Mouse (Mus musculus) lung, embryonic 15.5 days (tissue): ENCODE results near the gene Atad2b. TPM values are rescaled to one million over a fixed set of nuclear protein-coding genes. Genes with fewer than 3 reads are reported as not detected.

Experiments used
- ATAC-seq: fragments of 200-750 bp; cut with Nextera tagmentation; 2 replicates; pipeline ENCODE4 v1.8.0; 2017; ENCODE audit warnings: moderate number of reproducible peaks, borderline replicate concordance; ENCODE audit not compliant: low FRiP score, low TSS enrichment; ENCODE audit errors: extremely low read depth
- H3K27ac ChIP-seq: fragments of 300-500 bp; sonication (generic); 2 replicates; pipeline ENCODE4 v1.5.1; 2015; ENCODE audit warnings: moderate library complexity, mild to moderate bottlenecking, inconsistent platforms
- H3K27me3 ChIP-seq: fragments of 300-500 bp; sonication (generic); 2 replicates; pipeline ENCODE4 v1.6.1; 2015; ENCODE audit warnings: inconsistent platforms
- H3K36me3 ChIP-seq: fragments of 300-500 bp; sonication (generic); 2 replicates; pipeline ENCODE4 v1.6.1; 2015; ENCODE audit warnings: inconsistent platforms
- H3K4me1 ChIP-seq: fragments of 300-500 bp; sonication (generic); 2 replicates; pipeline ENCODE4 v1.6.1; 2015; ENCODE audit warnings: inconsistent platforms
- H3K4me2 ChIP-seq: fragments of 300-500 bp; sonication (generic); 2 replicates; pipeline ENCODE4 v1.6.1; 2015; ENCODE audit warnings: inconsistent platforms, mild to moderate bottlenecking, moderate library complexity
- H3K4me3 ChIP-seq: fragments of 300-500 bp; sonication (generic); 2 replicates; pipeline ENCODE4 v1.5.1; 2015; ENCODE audit warnings: mild to moderate bottlenecking, inconsistent platforms
- H3K9ac ChIP-seq: fragments of 300-500 bp; sonication (generic); 2 replicates; pipeline ENCODE4 v1.6.1; 2015; ENCODE audit warnings: inconsistent platforms
- H3K9me3 ChIP-seq: fragments of 300-500 bp; sonication (generic); 2 replicates; pipeline ENCODE4 v1.6.1; 2016; ENCODE audit warnings: inconsistent platforms
- WGBS: fragments of 180-500 bp; shearing (Covaris S2); methylation state at CpG from one replicate; pipeline ENCODE4 v1.1.7; 2015; 5-methylcytosine and 5-hydroxymethylcytosine counted together
- polyA plus RNA-seq: library from polyadenylated mRNA; unstranded; fragments of >200 nt; fragmentation: Nextera tagmentation; extraction: Ambion mirVana; gene quantifications from 2 replicates; pipeline ENCODE4 v1.2.1, GENCODE M21; 2015

Atad2b gene
- polyA plus RNA-seq, 1 experiment from 2014 or later, result 9.5 TPM

- no peak overlapping the region for H3K4me3 ChIP-seq
- H3K36me3 ChIP-seq, result no peaks in the 10 kb centered on the region
- no peak overlapping the region for H3K9ac ChIP-seq
- peaks cover 13% of the 10 kb centered on the region for H3K4me1 ChIP-seq
- H3K27ac ChIP-seq, result no peak overlapping the region
- no peaks in the 10 kb centered on the region for H3K9me3 ChIP-seq
- H3K27me3 ChIP-seq, result no peaks in the 10 kb centered on the region; the same call in 1 of the 2 replicates
- peak; percentile 20; the same call in 1 of the 2 replicates for ATAC-seq
- WGBS, result 30% methylated on average over 1 of the region's 1 CpGs
- H3K4me2 ChIP-seq, result no peak overlapping the region
Measured at GRCm38 (mm10) chr12:5088639-5089038, 171.5 kb downstream of the Atad2b start.

Other genes with a start within 250 kb of the Atad2b start
- gene Fam228a, start 178.9 kb upstream of the Atad2b start, polyA plus RNA-seq, result 0.30 and 0.52 TPM in 2 replicates
- gene Pfn4, start 148.3 kb upstream of the Atad2b start, polyA plus RNA-seq, result 1.7 and 1.8 TPM in 2 replicates
- 1.5 and 2.5 TPM in 2 replicates for gene Fam228b, start 148.1 kb upstream of the Atad2b start, polyA plus RNA-seq
- gene Sf3b6, start 99.8 kb upstream of the Atad2b start, polyA plus RNA-seq, result 169 and 188 TPM in 2 replicates
- gene Fkbp1b, start 75.8 kb upstream of the Atad2b start, polyA plus RNA-seq, result 7.4 and 8.5 TPM in 2 replicates
- gene Wdcp, start 74.0 kb upstream of the Atad2b start, polyA plus RNA-seq, result 16.7 and 18.9 TPM in 2 replicates
- 2.1 and 2.2 TPM in 2 replicates for gene Mfsd2b, start 43.0 kb upstream of the Atad2b start, polyA plus RNA-seq
- 28.4 and 31.3 TPM in 2 replicates for gene Ubxn2a, start 9.6 kb upstream of the Atad2b start, polyA plus RNA-seq